Mouse (Mus musculus) MEL (cell line): ENCODE results near the gene Cdk5. TPM values are rescaled to one million over a fixed set of nuclear protein-coding genes. Genes with fewer than 3 reads are reported as not detected.

Source experiments
- DNase-seq: peaks from one replicate; pipeline ENCODE4 v3.0.0; 2011; ENCODE audit warnings: low read depth, low spot score
- H3K27ac ChIP-seq: 2 replicates; pipeline ENCODE4 v1.5.1; 2012; ENCODE audit warnings: low read depth, mild to moderate bottlenecking, control low read depth, low read length, moderate library complexity; ENCODE audit not compliant: control insufficient read depth
- H3K27me3 ChIP-seq, 2 experiments: fragments of 150-350 bp in 1 of 2; sonication (generic) in 1 of 2; 2 replicates each; pipeline ENCODE4 v1.6.1; 2012; ENCODE audit warnings: low read length in 2 of 2, mild to moderate bottlenecking in 2 of 2, improper control_type of control experiment in 1 of 2, moderate library complexity in 1 of 2; ENCODE audit not compliant: insufficient read depth in 2 of 2, control insufficient read depth in 1 of 2
- H3K36me3 ChIP-seq, 2 experiments: 2 replicates each; pipeline ENCODE4 v1.6.1; 2012 to 2014; ENCODE audit warnings: low read length in 2 of 2, improper control_type of control experiment in 1 of 2, inconsistent platforms in 1 of 2, mild to moderate bottlenecking in 1 of 2; ENCODE audit not compliant: insufficient read depth in 2 of 2, control insufficient read depth in 1 of 2
- H3K4me1 ChIP-seq, 2 experiments: fragments of 150-350 bp in 1 of 2; sonication (generic) in 1 of 2; 2 replicates each; pipeline ENCODE4 v1.6.1; 2012; ENCODE audit warnings: low read length in 2 of 2, improper control_type of control experiment in 1 of 2, mild to moderate bottlenecking in 1 of 2; ENCODE audit not compliant: insufficient read depth in 2 of 2, control insufficient read depth in 1 of 2
- H3K4me3 ChIP-seq, 2 experiments: fragments of 150-350 bp in 1 of 2; sonication (generic) in 1 of 2; 2 replicates each; pipeline ENCODE4 v1.5.1; 2012; ENCODE audit warnings: low read depth in 2 of 2, low read length in 2 of 2, mild to moderate bottlenecking in 2 of 2, moderate library complexity in 2 of 2, control low read depth in 1 of 2, improper control_type of control experiment in 1 of 2; ENCODE audit not compliant: control insufficient read depth in 1 of 2, insufficient read depth in 1 of 2
- H3K79me2 ChIP-seq: 2 replicates; pipeline ENCODE4 v1.6.1; 2012; ENCODE audit warnings: mild to moderate bottlenecking, low read length, moderate library complexity; ENCODE audit not compliant: control insufficient read depth, poor library complexity, insufficient read depth
- H3K9ac ChIP-seq: 2 replicates; pipeline ENCODE4 v1.6.1; 2012; ENCODE audit warnings: low read depth, mild to moderate bottlenecking, control low read depth, low read length, moderate library complexity; ENCODE audit not compliant: control insufficient read depth, poor library complexity, severe bottlenecking
- H3K9me3 ChIP-seq: fragments of 150-350 bp; sonication (generic); replicated peaks from 2 replicates; pipeline ENCODE4 v1.6.1; 2012; ENCODE audit warnings: mild to moderate bottlenecking, low read length, improper control_type of control experiment, moderate library complexity; ENCODE audit not compliant: insufficient read depth
- CHD1 ChIP-seq: IDR thresholded peaks from 2 replicates; pipeline ENCODE4 v1.6.1; 2012; ENCODE audit warnings: low read depth, mild to moderate bottlenecking, inconsistent platforms, low read length, improper control_type of control experiment
- CHD2 ChIP-seq: IDR thresholded peaks from 2 replicates; pipeline ENCODE4 v1.6.1; 2011; ENCODE audit warnings: low read length, improper control_type of control experiment
- CTCF ChIP-seq, 3 experiments: IDR thresholded peaks in 2 of 3; conservative IDR thresholded peaks in 1 of 3; 2 replicates each; pipeline ENCODE4 v1.5.1; 2011 to 2012; ENCODE audit warnings: low read length in 3 of 3, low read depth in 2 of 3, mild to moderate bottlenecking in 2 of 3, improper control_type of control experiment in 1 of 3, inconsistent platforms in 1 of 3, mixed read lengths in 1 of 3, moderate library complexity in 1 of 3; ENCODE audit not compliant: control insufficient read depth in 1 of 3, insufficient read depth in 1 of 3, poor library complexity in 1 of 3, severe bottlenecking in 1 of 3
- ELF1 ChIP-seq: IDR thresholded peaks from 2 replicates; pipeline ENCODE4 v1.6.1; 2014; ENCODE audit warnings: low read depth, mild to moderate bottlenecking, inconsistent platforms, low read length, improper control_type of control experiment, moderate library complexity
- ETS1 ChIP-seq: IDR thresholded peaks from 2 replicates; pipeline ENCODE4 v1.6.1; 2012; ENCODE audit warnings: low read depth, mild to moderate bottlenecking, inconsistent platforms, low read length, improper control_type of control experiment, moderate library complexity
- GABPA ChIP-seq: IDR thresholded peaks from 2 replicates; pipeline ENCODE4 v1.6.1; 2012; ENCODE audit warnings: low read depth, mild to moderate bottlenecking, inconsistent platforms, low read length, improper control_type of control experiment, moderate library complexity
- GATA1 ChIP-seq: IDR thresholded peaks from 2 replicates; pipeline ENCODE4 v1.6.1; 2011; ENCODE audit warnings: low read depth, low read length, improper control_type of control experiment
- JUND ChIP-seq: IDR thresholded peaks from 2 replicates; pipeline ENCODE4 v1.6.1; 2011; ENCODE audit warnings: low read depth, mild to moderate bottlenecking, improper control_type of control experiment, low read length
- KAT2A ChIP-seq: conservative IDR thresholded peaks from 2 replicates; pipeline ENCODE4 v1.6.1; 2012; ENCODE audit warnings: low read depth, low read length, improper control_type of control experiment, inconsistent platforms
- MAFK ChIP-seq: IDR thresholded peaks from 2 replicates; pipeline ENCODE4 v1.6.1; 2011; ENCODE audit warnings: low read depth, mild to moderate bottlenecking, low read length, improper control_type of control experiment, borderline replicate concordance
- MAX ChIP-seq: IDR thresholded peaks from 2 replicates; pipeline ENCODE4 v1.6.1; 2011; ENCODE audit warnings: low read length, improper control_type of control experiment
- MAZ ChIP-seq: IDR thresholded peaks from 2 replicates; pipeline ENCODE4 v1.6.1; 2012; ENCODE audit warnings: low read depth, mild to moderate bottlenecking, inconsistent platforms, low read length, improper control_type of control experiment
- MEF2A ChIP-seq: IDR thresholded peaks from 2 replicates; pipeline ENCODE4 v1.6.1; 2014; ENCODE audit warnings: low read depth, mild to moderate bottlenecking, inconsistent platforms, low read length, improper control_type of control experiment; ENCODE audit not compliant: poor library complexity, insufficient replicate concordance, severe bottlenecking; ENCODE audit errors: extremely low read depth
- MYC ChIP-seq: IDR thresholded peaks from 2 replicates; pipeline ENCODE4 v1.6.1; 2011; ENCODE audit warnings: low read depth, mild to moderate bottlenecking, low read length, improper control_type of control experiment, moderate library complexity
- NRF1 ChIP-seq: IDR thresholded peaks from 2 replicates; pipeline ENCODE4 v1.6.1; 2014; ENCODE audit warnings: low read depth, mild to moderate bottlenecking, inconsistent platforms, low read length, improper control_type of control experiment, moderate library complexity; ENCODE audit not compliant: poor library complexity, insufficient read depth, severe bottlenecking
- RAD21 ChIP-seq: IDR thresholded peaks from 2 replicates; pipeline ENCODE4 v1.6.1; 2011; ENCODE audit warnings: mild to moderate bottlenecking, low read depth, low read length, improper control_type of control experiment
- RCOR1 ChIP-seq: IDR thresholded peaks from 2 replicates; pipeline ENCODE4 v1.6.1; 2012; ENCODE audit warnings: low read depth, mild to moderate bottlenecking, inconsistent platforms, low read length, improper control_type of control experiment
- SIN3A ChIP-seq: IDR thresholded peaks from 2 replicates; pipeline ENCODE4 v1.6.1; 2012; ENCODE audit warnings: low read length, improper control_type of control experiment, inconsistent platforms
- TBP ChIP-seq: IDR thresholded peaks from 2 replicates; pipeline ENCODE4 v1.8.0; 2011; ENCODE audit warnings: low read depth, low read length, improper control_type of control experiment
- ZKSCAN1 ChIP-seq: IDR thresholded peaks from 2 replicates; pipeline ENCODE4 v1.6.1; 2012; ENCODE audit warnings: low read depth, mild to moderate bottlenecking, inconsistent platforms, low read length, improper control_type of control experiment, moderate library complexity
- ZMIZ1 ChIP-seq: IDR thresholded peaks from 2 replicates; pipeline ENCODE4 v1.6.1; 2012; ENCODE audit warnings: low read depth, mild to moderate bottlenecking, inconsistent platforms, low read length, improper control_type of control experiment, moderate library complexity
- ZNF384 ChIP-seq: IDR thresholded peaks from 2 replicates; pipeline ENCODE4 v1.6.1; 2012; ENCODE audit warnings: low read depth, mild to moderate bottlenecking, inconsistent platforms, low read length, improper control_type of control experiment
- polyA plus RNA-seq, 2 experiments: library from polyadenylated mRNA; stranded (reverse) in 1 of 2; unstranded in 1 of 2; fragments of >175 nt in 1 of 2; fragments of >200 nt in 1 of 2; gene quantifications; 2 replicates each; pipeline versions ENCODE4 v1.2.1 to v1.2.4; 2012; ENCODE audit warnings: low replicate concordance in 2 of 2, low read depth in 1 of 2; ENCODE audit not compliant: insufficient read length in 2 of 2, insufficient read depth in 1 of 2, missing spikeins in 1 of 2
- total RNA-seq: library from RNA; depleted of rRNA; stranded (reverse); fragments of 300-350 nt; gene quantifications from 2 replicates; pipeline ENCODE4 v1.2.3, GENCODE M21; 2012

Gene Cdk5
- total and polyA plus RNA-seq, 3 experiments = 24.8 to 82.6 TPM; not detected in 1

- Histone ChIP-seq H3K9me3 (no peaks in the 10 kb centered on the region), H3K4me1 (peaks cover 5 to 12% of the 10 kb centered on the region in 2 experiments), H3K27ac (no peak overlapping the region), H3K27me3 (no peaks in the 10 kb centered on the region), H3K4me3 (no peak overlapping the region)
- DNase-seq = no peak
- no peak for TF ChIP-seq ELF1
- TF ChIP-seq CHD1 = no peak
- TF ChIP-seq, all 39 proteins: peak for 0
- peaks cover 0 to 10% of the 10 kb centered on the region in 2 experiments; a peak in 3 of 4 replicates for H3K36me3 ChIP-seq
- peaks cover 14% of the 10 kb centered on the region for H3K79me2 ChIP-seq
- H3K9ac ChIP-seq = no peak overlapping the region
Measured at GRCm38 (mm10) chr5:24442029-24442428, 18.7 kb upstream of the Cdk5 start.

GRCm38 (mm10) chr5:24441187-24441586 lies 17.9 kb upstream of the Cdk5 start:
- peaks cover 0 to 7% of the 10 kb centered on the region in 2 experiments; a peak in 2 of 4 replicates for H3K36me3 ChIP-seq
- no peak overlapping the region for H3K27ac ChIP-seq
- TF ChIP-seq TBP (no peak), ZKSCAN1 (no peak), MAX (no peak), ZNF384 (no peak), MAFK (no peak), CHD1 (no peak)
- H3K9ac ChIP-seq = no peak overlapping the region
- DNase-seq = no peak
- no peaks in the 10 kb centered on the region for H3K27me3 ChIP-seq
- no peaks in the 10 kb centered on the region for H3K9me3 ChIP-seq
- H3K4me3 ChIP-seq = no peak overlapping the region
- H3K4me1 ChIP-seq = peaks cover 3 to 8% of the 10 kb centered on the region in 2 experiments; a peak in 3 of 4 replicates
- peaks cover 14% of the 10 kb centered on the region for H3K79me2 ChIP-seq

GRCm38 (mm10) chr5:24433993-24434392 lies 10.7 kb upstream of the Cdk5 start:
- no peaks in the 10 kb centered on the region for H3K9me3 ChIP-seq
- no peak overlapping the region for H3K27ac ChIP-seq
- H3K4me1 ChIP-seq = no peaks in the 10 kb centered on the region
- H3K27me3 ChIP-seq = no peaks in the 10 kb centered on the region
- TF ChIP-seq CHD2 (no peak), MEF2A (no peak), ELF1 (no peak), ETS1 (no peak), MAZ (no peak), GABPA (no peak), NRF1 (no peak), KAT2A (no peak), ZMIZ1 (no peak), GATA1 (no peak), RAD21 (no peak), JUND (no peak), MAX (no peak), RCOR1 (no peak), CHD1 (no peak), SIN3A (no peak), CTCF (IDR thresholded peaks at IDR 0.05 in 2 of 3, conservative IDR thresholded peaks at IDR 0.05 in 1 of 3; ENCODE audit: control insufficient read depth in 1 of 3, insufficient read depth in 1 of 3, low read depth in 2 of 3, low read length in 3 of 3, poor library complexity in 1 of 3, severe bottlenecking in 1 of 3) (no peak), ZNF384 (no peak), MYC (no peak)
- no peak overlapping the region for H3K9ac ChIP-seq
- no peak for DNase-seq
- H3K4me3 ChIP-seq = no peak overlapping the region
- no peaks in the 10 kb centered on the region for H3K79me2 ChIP-seq
- H3K36me3 ChIP-seq = peaks cover 0 to 2% of the 10 kb centered on the region in 2 experiments; a peak in 2 of 4 replicates
